Mouse (Mus musculus): ENCODE measurements around the gene Ranbp3l. TPM values are rescaled to one million over a fixed set of nuclear protein-coding genes. Genes with fewer than 3 reads are reported as not detected.
"Not testable (repeated sequence)": the region's sequence is repeated elsewhere in the genome, so short reads cannot be mapped to it uniquely, and the experiment has no call there.

Ranbp3l gene
- polyA plus RNA-seq, 1 experiment from 2014 or later, result not detected

DNA sequence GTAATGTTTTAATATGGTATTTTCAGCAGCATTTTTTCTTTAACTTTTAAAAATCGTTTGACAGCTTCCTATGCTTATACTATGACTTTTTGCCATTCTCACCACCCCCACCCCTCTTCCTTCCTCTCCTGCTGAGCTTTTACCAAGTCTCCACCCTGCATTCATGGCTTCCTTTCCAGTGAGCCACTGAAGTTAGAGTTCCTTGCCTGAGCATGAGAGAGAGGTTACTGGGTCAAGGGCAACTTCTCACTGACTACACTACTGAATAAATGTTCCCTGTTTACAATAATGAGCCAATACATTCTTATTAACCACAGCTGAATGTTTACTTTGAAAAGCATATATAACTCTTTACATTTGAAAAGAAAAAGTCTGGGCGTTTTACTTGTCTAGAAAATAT lies 46.8 kb downstream of the Ranbp3l start:
- no peaks in the 10 kb centered on the region for H3K79me2 ChIP-seq (ENCODE audit: inconsistent target)
- H3K4me3 ChIP-seq (ENCODE audit: inconsistent target), result no peak overlapping the region
- H3K36me3 ChIP-seq (ENCODE audit: inconsistent target), result no peaks in the 10 kb centered on the region
- no peak overlapping the region for H3K27ac ChIP-seq
- WGBS (ENCODE audit: missing documents), result 41% methylated on average over 2 of the region's 2 CpGs

DNA sequence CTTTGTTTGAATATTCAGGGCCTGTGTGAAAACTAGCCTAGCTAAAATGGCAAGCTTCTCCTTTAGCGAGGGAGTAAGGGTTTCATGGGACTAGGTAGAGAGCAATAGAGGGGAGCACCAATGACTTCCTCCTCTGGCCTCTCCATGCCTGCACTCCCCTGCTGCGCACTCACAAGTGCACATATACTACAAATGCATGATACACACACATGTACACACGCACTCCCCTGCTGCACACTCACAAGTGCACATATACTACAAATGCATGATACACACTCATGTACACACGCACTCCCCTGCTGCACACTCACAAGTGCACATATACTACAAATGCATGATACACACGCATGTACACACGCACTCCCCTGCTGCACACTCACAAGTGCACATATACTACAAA lies 47.7 kb downstream of the Ranbp3l start:
- not testable (repeated sequence) for H3K27ac ChIP-seq; H3K4me3 ChIP-seq (ENCODE audit: inconsistent target); H3K36me3 ChIP-seq (ENCODE audit: inconsistent target); H3K79me2 ChIP-seq (ENCODE audit: inconsistent target)
- 86% methylated on average over 1 of the region's 6 CpGs for WGBS (ENCODE audit: missing documents)

DNA sequence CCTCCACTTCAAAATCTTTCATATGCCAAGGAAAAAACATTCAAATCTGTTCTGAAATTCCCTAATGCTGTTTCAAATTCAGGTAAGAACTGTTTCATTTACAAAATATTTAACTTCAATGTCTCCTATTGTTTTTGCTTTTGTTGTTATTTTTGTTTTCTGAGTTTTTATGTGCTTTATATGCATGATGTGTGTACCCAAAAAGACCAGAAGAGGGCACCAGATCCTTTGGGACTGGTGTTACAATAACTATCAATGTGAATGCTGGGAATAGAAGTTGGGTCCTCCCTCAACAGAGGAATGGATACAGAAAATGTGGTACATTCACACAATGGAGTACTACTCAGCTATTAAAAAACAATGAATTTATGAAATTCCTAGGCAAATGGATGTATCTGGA lies 88.0 kb downstream of the Ranbp3l start:
- Histone ChIP-seq H3K79me2 (ENCODE audit: inconsistent target) (no peaks in the 10 kb centered on the region), H3K36me3 (ENCODE audit: inconsistent target) (no peaks in the 10 kb centered on the region), H3K27ac (no peak overlapping the region), H3K4me3 (ENCODE audit: inconsistent target) (no peak overlapping the region)

DNA sequence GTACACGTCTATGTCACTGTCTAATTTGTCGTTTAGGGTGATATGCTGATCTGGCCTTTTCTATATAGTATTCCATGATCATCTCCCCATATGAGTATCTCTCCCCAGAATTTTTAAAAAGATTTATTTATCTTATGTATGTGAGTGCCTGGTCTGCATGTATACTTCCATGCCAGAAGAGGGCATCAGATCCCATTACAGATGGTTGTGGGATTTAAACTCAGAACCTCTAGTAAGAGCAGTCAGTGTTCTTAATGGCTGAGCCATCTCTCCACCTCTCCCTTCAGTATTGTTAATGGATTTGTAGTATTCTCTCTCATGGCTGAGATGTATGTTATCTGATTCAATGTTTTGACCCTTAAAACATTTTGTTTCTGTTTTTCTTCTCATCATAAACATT lies 92.1 kb downstream of the Ranbp3l start:
- no peak overlapping the region for H3K27ac ChIP-seq
- H3K4me3 ChIP-seq (ENCODE audit: inconsistent target), result no peak overlapping the region
- 95% methylated on average over 2 of the region's 2 CpGs for WGBS (ENCODE audit: missing documents)
- H3K36me3 ChIP-seq (ENCODE audit: inconsistent target), result no peaks in the 10 kb centered on the region
- no peaks in the 10 kb centered on the region for H3K79me2 ChIP-seq (ENCODE audit: inconsistent target)

DNA sequence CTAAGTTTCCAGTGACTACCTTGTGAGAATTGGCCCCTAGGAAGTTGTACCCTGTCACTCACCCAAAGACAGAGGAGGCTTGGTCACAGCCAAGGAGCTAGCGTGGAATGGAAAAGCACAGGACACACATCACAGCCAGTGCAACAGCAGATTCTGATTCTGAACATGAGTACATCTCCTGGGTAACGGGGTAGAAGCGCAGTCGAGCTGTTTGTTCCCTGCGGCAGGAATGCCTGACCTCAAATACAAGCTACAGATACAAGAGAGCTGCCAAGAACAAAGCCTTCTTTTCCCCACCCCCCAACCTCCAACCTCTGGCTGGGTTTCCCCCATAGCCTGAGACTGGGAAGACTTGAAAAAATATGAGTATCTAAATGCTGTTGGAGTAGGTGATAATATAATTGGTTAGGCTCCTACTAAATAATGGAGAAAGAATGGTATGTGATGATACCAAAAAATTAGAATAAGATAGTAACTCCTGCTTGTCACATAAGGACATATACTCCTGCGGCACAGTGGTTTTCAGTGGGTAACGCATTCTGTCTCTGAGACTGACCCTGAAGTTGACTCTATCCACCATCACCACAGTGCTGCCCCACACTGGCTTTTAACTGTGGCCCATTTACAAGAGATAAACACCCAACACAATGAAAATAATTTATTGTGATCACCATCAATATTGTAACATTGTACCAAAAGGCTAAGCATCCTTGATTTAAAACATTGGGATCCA lies 93.6 kb downstream of the Ranbp3l start:
- WGBS (ENCODE audit: missing documents), result 98% methylated on average over 6 of the region's 7 CpGs
- H3K27ac ChIP-seq, result no peak overlapping the region
- H3K4me3 ChIP-seq (ENCODE audit: inconsistent target), result no peak overlapping the region
- no peaks in the 10 kb centered on the region for H3K79me2 ChIP-seq (ENCODE audit: inconsistent target)
- H3K36me3 ChIP-seq (ENCODE audit: inconsistent target), result no peaks in the 10 kb centered on the region

DNA sequence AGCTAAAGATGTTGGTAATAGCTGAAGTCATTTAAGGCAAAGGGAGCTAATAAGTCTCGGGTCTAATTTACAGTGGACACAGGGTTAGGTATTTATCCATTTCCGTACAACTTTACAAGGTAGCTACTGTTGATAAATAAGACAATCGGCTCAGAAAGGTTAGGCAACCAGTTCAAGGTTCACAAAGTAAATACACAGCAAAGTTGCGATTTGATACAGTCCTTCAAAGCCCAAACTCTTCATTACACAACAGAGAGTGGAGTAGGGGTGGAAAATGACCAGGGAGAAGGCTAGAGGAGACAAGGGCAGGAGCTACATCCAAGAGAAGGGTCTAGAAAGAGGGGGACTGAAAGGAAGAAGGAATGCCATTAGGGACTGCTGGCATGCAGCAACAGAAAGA lies 101.1 kb downstream of the Ranbp3l start:
- H3K4me3 ChIP-seq (ENCODE audit: inconsistent target), result no peak overlapping the region
- H3K36me3 ChIP-seq (ENCODE audit: inconsistent target), result no peaks in the 10 kb centered on the region
- peaks cover 23% of the 10 kb centered on the region for H3K79me2 ChIP-seq (ENCODE audit: inconsistent target)
- H3K27ac ChIP-seq, result no peak overlapping the region
- WGBS (ENCODE audit: missing documents), result 92% methylated on average over 4 of the region's 4 CpGs

DNA sequence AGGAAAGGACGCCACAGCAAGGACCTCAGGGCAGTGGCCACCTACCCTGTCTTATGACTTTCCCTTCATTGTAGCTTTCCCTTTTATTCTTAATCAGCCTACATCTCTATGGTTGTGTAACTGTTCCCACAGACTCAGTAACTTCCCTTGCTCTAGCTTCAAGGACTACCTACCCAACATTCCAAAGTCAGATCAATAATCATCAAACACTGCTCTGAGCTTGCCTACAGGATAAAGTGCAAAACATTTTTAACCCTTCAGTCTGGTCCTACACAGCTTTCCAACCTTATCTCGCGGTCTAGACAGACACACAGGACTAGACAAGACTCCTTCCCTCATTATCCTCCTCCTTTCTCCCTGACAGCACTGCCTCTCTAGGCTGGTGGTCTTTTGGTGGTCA lies 102.6 kb downstream of the Ranbp3l start:
- Histone ChIP-seq H3K27ac (peak overlapping the region; percentile 56), H3K36me3 (ENCODE audit: inconsistent target) (no peaks in the 10 kb centered on the region), H3K79me2 (ENCODE audit: inconsistent target) (peaks cover 36% of the 10 kb centered on the region), H3K4me3 (ENCODE audit: inconsistent target) (peak overlapping the region; percentile 69)
- WGBS (ENCODE audit: missing documents), result 0% methylated on average over 3 of the region's 3 CpGs

DNA sequence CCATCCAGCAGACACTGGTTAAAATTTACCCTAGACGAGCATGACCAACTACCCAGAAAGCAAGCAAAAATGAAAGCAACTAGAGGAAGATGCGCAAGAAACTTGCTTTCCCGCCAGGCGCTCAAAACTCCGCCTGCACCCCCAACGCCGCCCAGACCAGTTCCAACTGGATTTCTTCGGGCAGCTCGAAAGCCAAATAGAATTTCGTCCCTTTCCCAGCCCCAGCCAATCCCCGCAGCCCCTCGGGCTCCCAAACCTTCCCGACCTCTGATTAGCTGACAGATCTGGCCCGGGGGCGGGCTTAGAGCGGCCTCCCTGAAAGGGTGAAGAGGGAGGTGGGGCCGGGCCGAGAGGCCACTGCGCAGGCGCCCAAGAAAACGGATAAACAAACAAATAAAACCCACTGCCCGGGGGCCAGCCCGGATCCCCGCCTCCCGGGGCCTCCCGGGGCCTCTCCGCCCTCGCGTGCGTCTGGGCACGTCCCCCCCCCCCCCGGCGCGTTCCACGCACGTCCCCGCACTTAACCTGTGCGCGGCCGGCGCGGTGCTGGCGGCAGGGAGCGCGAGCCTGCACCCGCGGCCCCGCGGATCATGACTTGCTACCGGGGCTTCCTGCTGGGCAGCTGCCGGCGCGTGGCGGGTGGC lies 103.3 kb downstream of the Ranbp3l start, which contains the start of gene Nadk2:
Gene Nadk2, plus strand, starts transcription at position 349 of the 644 bp plus-strand sequence.
- under 1% methylated on average over 53 of the region's 54 CpGs for WGBS (ENCODE audit: missing documents)
- no peaks in the 10 kb centered on the region for H3K36me3 ChIP-seq (ENCODE audit: inconsistent target)
- H3K79me2 ChIP-seq (ENCODE audit: inconsistent target), result peaks cover 43% of the 10 kb centered on the region
- H3K4me3 ChIP-seq (ENCODE audit: inconsistent target), result peak within 1 kb of the TSS; percentile 69
- peak within 1 kb of the TSS; percentile 56 for H3K27ac ChIP-seq

DNA sequence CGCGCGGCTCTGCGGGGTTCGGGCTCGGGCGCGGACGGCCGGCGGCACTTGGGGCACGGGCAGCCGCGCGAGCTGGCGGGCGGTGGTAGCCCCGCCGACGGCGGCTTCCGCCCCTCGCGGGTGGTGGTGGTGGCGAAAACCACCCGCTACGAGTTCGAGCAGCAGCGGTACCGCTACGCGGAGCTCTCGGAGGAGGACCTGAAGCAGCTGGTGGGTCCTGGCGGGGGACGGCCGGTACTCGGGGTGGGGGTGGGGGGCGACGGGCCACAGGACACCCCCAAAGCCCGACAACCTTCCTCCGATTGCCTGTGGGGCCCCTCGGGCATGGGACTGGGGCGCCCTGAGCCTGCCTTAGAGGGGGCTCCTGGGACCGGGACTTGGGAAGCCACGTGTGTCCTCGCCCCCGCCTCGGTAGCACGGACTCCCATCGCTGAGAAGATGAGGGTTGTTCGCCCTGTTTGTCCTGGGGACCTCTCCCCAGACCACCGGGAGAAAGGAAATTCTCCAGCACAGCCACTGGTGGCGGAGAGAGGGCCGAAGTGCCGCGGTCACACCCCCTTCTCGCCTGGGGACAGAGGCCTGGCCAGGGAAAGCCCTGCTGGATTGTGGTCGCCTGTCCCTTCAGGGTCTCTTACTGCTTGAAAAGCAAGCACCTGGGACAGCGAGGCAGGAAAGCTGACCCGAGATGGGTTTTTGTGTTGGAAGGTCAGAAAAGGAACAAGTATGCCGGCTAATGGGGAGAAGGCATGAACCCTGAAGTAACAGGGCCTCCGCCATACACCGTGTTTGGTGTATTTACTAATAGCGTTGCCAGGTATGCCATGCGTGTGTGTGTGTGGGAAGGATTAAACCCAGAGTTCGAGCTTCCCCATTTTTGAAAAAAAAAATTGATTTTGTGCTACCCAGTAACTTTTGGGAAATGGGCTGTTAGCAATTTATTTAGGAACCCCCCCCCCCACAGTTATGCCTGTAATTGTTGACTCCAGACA lies 104.1 kb downstream of the Ranbp3l start:
- Histone ChIP-seq H3K27ac (peak overlapping the region; percentile 12; the same call in 1 of the 2 replicates), H3K4me3 (ENCODE audit: inconsistent target) (peak overlapping the region; percentile 61), H3K36me3 (ENCODE audit: inconsistent target) (no peaks in the 10 kb centered on the region), H3K79me2 (ENCODE audit: inconsistent target) (peaks cover 51% of the 10 kb centered on the region)
- under 1% methylated on average over 56 of the region's 66 CpGs for WGBS (ENCODE audit: missing documents)

DNA sequence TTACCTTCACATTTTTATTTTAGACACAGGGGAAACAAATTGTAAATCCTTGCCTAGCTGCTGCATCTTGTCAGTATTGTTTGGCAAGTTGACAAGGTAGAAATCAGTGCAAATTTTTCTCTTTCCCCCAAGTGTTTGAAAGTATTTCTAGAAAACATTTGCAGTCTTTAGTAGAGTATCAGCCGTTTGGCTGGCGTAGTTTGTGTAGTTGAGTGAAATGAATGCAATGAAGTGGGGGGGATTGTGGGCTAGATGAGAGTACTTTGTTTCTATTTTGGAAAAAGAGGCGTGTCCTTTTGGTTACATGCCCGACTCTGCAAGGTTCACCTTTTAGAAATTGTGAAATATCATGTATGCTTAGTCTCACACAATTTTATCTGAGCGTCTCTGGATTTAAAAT lies 104.9 kb downstream of the Ranbp3l start:
- Histone ChIP-seq H3K79me2 (ENCODE audit: inconsistent target) (peaks cover 59% of the 10 kb centered on the region), H3K4me3 (ENCODE audit: inconsistent target) (peak overlapping the region; percentile 61), H3K36me3 (ENCODE audit: inconsistent target) (no peaks in the 10 kb centered on the region), H3K27ac (no peak overlapping the region)
- WGBS (ENCODE audit: missing documents), result 10% methylated on average over 5 of the region's 5 CpGs

DNA sequence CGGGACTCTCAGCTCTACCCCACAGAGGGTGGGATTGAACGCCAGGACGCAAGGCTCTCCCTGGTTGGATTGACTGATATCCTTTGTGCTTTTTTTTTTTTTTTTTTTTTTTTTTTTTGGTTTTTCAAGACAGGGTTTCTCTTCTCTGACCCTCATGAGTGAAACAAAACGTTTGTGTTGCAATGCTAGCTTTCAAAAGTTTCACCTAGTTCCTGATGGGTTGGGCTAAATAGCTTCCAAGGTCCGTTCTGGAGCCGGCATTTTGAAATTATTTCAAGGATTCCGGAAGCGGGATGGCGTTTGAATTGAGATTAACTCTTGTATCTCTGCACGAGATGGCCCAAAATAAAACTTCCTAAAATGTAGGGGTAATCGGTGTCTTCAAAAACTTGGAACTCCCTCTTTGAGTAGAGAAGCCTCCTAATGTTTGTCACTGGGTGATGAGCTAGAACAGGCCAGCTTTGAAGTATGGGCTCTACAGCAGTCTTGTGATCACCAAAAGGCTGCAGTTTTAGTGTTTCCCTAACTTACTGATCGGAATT lies 105.4 kb downstream of the Ranbp3l start:
- WGBS (ENCODE audit: missing documents), result 30% methylated on average over 12 of the region's 12 CpGs
- Histone ChIP-seq H3K79me2 (ENCODE audit: inconsistent target) (peaks cover 64% of the 10 kb centered on the region), H3K27ac (no peak overlapping the region), H3K36me3 (ENCODE audit: inconsistent target) (no peaks in the 10 kb centered on the region), H3K4me3 (ENCODE audit: inconsistent target) (peak overlapping the region; percentile 61; the same call in 1 of the 2 replicates)

DNA sequence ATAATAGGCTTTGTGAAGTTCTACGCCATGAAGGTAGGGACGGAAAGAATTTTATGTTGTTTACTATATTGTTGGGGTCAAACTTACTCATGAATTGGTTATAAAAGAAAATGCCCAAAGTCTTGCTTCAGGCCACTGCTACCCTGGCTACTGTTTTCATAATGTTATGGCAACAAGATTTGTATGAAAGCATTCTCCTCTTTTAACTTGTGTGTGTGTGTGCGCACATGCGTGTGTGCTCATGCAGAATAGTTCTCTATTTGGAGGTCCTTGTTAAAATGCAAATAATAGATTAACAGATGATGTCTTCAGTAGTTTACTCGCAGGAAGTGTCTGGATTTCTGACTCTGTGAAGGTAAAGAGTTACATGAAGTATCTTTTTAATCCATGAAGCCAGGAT lies 105.9 kb downstream of the Ranbp3l start:
- Histone ChIP-seq H3K27ac (no peak overlapping the region), H3K36me3 (ENCODE audit: inconsistent target) (no peaks in the 10 kb centered on the region), H3K4me3 (ENCODE audit: inconsistent target) (no peak overlapping the region), H3K79me2 (ENCODE audit: inconsistent target) (peaks cover 70% of the 10 kb centered on the region)
- WGBS (ENCODE audit: missing documents), result 86% methylated on average over 5 of the region's 5 CpGs

DNA sequence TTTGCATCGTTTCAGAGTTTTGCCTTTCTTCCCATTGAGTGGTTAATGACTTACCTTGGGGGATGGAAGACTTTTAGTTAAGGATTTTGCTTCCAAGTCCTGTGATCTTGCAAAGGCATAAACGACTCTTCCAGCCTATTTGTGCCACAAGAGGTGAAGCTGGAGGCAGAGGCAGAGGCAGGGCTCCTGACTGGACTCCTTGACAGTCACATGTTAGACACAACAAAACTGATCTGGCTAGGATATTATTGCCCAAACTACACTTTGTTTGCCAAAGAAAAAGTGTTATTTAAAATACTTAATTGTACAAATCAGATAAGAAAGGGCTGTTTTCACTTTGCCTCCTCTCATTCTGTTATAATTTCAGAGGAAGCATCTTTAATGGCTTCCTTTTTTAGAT lies 106.4 kb downstream of the Ranbp3l start:
- WGBS (ENCODE audit: missing documents), result 51% methylated on average over 2 of the region's 2 CpGs
- Histone ChIP-seq H3K79me2 (ENCODE audit: inconsistent target) (peaks cover 74% of the 10 kb centered on the region), H3K27ac (no peak overlapping the region), H3K4me3 (ENCODE audit: inconsistent target) (no peak overlapping the region), H3K36me3 (ENCODE audit: inconsistent target) (no peaks in the 10 kb centered on the region)

DNA sequence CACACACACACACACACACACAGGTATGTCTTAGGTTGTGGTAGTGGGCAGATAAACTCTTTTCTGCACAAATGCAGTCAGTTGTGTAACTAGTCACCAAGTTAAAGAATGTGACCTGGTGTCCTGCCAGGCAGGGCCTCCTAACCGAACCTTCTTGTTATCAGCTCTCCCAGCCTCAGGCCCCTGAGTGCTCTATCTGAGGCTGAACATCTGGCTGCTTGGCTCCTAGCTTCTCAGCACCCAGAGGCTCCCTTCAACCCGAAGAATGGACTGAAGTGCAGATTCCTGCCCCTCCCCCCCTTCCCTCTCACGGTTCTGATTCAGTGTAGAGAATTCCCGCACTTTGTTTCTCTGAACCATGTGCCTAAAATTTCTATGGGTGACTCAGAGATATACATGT lies 106.9 kb downstream of the Ranbp3l start:
- H3K36me3 ChIP-seq (ENCODE audit: inconsistent target), result no peaks in the 10 kb centered on the region
- H3K4me3 ChIP-seq (ENCODE audit: inconsistent target), result no peak overlapping the region
- H3K79me2 ChIP-seq (ENCODE audit: inconsistent target), result peaks cover 80% of the 10 kb centered on the region
- WGBS (ENCODE audit: missing documents), result 12% methylated on average over 4 of the region's 4 CpGs
- H3K27ac ChIP-seq, result no peak overlapping the region

All from macrophage (primary cell).